Mouse (Mus musculus): ENCODE results near the gene Ick.
"Not testable (repeated sequence)": the region's sequence is repeated elsewhere in the genome, so short reads cannot be mapped to it uniquely, and the experiment has no call there.

The Ick gene

GRCm38 (mm10) chr9:78148149-78148548 lies 39.2 kb downstream of the Ick start:
- no peak for DNase-seq (ENCODE audit: low read depth, low spot score)

GRCm38 (mm10) chr9:78149770-78150169 lies 40.8 kb downstream of the Ick start:
- DNase-seq (ENCODE audit: low read depth, low spot score), result not testable (repeated sequence)

DNA sequence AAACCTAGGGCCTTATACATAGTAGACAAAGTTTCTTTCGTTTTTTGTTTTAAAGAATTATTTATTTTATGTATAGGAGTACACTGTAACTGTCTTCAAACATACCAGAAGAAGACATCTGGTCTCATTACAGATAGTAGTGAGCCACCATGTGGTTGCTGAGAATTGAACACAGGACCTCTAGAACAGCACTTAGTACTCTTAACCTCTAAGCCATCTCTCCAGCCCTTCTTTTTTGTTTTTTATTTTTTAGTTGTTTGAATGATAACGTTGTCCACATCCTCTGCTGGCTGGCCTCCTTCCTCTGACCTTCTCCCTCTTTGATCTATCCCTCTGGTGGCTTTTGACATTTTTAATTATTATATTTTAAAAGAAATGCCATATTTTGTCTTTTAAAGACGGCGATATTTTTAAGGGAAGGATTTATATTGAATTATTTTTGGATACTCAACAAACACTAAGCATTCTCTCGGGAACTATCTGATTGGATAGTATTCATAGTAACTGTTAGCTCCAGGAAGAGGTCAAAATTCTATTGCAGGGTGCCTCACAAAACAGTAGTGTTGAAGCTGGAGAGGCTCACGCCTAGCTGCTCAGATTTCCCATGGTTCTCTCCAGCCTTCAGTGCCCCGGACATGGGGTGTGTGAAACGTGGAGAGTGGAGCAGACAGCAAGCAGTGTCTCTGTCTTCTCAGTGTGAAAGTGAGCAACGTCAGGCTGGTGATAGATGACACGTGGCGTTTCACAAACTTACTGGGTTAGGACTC lies 45.4 kb downstream of the Ick start:
- DNase-seq (ENCODE audit: low read depth, low spot score), result no peak

DNA sequence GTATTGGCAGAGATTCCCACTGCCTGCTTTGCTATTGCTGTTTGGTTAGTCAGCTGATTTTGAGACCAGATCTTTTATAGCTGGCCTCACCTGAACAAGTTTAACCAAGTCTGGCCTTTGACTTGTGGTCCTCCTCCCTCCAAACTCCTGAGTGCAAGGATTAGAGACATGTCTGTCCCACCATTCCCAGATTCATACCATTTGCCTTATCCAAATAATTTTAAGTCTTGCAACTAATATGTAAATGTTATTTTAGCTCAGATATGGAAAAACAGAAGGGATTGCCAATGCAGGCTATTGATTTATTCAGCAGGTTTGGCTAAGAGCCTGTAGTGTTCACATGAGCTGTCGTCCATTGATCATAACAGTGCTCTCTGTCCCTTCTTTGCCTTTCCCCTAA lies 48.2 kb downstream of the Ick start:
- no peak for DNase-seq (ENCODE audit: low read depth, low spot score)

DNA sequence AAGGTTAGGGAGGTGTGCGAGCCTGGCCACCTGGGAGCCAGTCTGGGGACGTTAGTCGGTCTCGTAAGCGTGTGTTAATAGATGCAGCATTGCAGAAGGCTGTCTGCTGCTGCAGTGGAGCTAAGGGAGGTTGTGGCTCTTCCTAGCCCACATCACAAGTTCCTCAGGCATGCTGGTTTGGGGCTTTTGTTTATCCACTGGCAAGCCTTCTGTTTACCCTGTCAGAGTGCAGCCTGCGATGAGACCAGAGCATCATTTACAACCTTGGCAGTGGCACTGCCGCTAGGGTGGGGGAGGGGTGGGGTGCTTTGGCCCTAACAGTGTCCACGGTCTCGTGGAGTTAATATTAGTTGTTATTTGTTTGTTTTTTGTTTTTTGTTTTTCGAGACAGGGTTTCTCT lies 54.3 kb downstream of the Ick start:
- DNase-seq (ENCODE audit: low read depth, low spot score), result no peak

GRCm38 (mm10) chr9:78164741-78165140 lies 55.7 kb downstream of the Ick start:
- DNase-seq (ENCODE audit: low read depth, low spot score), result no peak

DNA sequence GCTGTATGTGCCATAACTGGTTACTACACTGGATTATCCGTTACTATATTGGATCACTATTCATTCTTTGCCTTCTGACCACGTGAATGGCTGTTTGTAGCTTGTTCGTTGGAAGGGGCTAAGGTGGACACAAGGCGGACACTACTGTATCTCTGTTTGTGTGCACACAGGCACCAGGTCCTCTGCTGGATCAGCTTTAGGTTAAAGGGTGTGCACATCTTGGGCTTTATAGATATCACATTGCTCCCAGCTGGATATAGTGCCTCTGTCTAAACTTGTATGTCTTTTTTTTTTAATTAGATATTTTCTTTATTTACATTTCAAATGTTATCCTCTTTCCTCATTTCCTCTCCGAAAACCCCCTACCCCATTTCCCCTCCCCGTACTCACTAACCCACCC lies 56.5 kb downstream of the Ick start:
- no peak for DNase-seq (ENCODE audit: low read depth, low spot score)

GRCm38 (mm10) chr9:78166694-78167452 lies 57.9 kb downstream of the Ick start:
- no peak for DNase-seq (ENCODE audit: low read depth, low spot score)

GRCm38 (mm10) chr9:78167453-78167969 lies 58.5 kb downstream of the Ick start:
- DNase-seq (ENCODE audit: low read depth, low spot score), result no peak

DNA sequence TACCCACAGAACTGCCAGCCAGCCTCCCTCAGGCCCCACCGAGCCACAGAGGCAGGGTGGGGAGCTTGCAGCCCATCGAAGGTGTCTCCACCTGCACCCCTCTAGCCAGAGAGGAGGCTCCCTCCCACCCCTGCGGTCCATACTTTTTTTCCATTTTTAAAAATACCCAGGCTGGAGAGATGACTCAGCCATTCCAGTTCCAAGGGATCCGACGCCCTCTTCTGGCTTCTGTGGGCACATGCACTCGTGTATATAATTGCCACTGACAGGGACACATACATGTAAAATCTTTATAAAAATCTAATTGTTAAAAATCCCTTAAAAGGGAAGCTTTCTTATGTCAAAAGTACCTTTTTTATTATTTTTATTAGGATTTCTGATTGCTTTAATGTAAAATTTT lies 59.9 kb downstream of the Ick start:
- DNase-seq (ENCODE audit: low read depth, low spot score), result no peak

- no peak for DNase-seq (ENCODE audit: low read depth, low spot score)
These were observed 65.0 kb downstream of the Ick start for GRCm38 (mm10) chr9:78174016-78174415.

DNA sequence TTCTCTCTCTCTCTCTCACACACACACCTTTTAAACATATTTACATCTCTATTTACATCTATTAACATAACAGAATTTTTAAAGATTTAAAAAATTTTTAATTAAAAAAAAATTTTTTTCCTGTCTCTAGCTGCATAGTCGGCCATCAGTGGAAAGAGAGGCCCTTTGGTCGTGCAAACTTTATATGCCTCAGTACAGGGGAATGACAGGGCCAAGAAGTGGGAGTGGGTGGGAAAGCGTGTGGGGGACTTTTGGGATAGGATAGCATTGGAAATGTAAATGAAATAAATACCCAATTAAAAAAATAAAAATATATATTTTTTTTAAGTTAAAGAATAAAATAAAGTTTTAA lies 65.9 kb downstream of the Ick start:
- DNase-seq (ENCODE audit: low read depth, low spot score), result not testable (repeated sequence)

DNA sequence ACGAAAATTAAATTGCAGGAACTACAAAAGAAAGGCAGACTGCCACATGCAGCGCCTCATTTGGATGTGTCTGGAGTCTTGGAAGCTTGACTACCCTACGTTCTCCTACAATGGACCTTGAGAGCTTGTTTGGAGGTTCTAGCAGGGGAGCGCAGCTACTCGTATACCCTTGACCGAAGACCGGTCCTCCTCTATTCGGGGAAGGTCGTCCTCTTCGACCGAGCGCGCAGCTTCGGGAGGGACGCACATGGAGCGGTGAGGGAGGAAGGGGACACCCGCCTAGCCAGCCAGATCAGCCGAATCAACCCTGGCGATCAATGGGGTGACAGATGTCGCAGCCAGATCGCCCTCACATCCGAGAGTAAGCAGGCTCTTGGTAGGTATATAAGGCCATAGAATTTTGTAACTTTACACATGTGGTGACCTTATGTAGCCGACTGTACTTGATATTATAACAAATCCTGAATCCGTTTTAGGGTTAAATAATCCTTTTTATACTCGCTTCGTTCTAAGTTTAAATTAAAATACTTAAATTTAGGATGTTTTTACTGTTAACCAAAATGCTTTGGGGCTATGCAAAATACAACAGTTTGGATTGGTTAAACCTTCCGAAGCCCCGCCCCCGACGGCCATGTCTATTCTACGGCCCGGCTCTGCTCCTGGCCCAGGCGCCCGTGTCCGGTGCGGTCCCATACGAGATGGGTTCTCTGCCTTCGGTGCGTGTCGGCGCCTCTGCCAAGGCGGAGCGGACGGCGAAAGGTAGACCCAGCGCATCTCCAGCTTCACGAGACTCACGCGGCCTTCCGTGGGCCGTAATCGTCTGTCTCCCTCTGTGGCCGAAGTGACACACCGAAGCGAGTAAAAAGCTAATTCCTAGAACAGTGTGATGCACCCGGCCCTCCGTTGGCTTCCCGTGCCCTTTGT lies 66.5 kb downstream of the Ick start:
- peak; percentile 93 for DNase-seq (ENCODE audit: low read depth, low spot score)

DNA sequence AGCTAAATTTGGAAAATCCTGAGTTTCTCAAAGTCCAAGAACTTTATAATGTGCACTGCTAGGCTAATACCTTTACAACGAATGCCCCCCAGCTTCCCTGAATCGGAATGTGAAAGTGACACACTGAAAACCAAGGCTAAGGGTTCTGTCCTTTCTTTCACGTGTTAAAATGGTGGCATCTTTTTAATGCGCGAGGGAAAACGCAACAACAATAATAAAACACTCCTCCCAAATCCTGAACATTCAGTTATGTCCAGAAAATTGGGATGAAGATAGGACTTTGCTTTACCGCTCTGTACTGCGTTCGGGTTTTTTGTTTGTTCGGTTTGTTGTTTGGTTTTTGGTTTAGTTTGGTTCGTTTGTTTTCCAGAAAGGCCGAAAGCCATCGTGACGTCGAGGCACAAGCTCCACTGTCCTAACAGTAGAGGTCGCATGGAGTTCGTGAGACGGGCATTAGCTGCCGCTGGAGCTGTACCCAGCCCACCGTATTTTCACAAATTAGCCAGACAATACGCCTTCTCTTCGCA lies 67.3 kb downstream of the Ick start:
- DNase-seq (ENCODE audit: low read depth, low spot score), result peak; percentile 45

- no peak for DNase-seq (ENCODE audit: low read depth, low spot score)
These were observed 67.8 kb downstream of the Ick start for GRCm38 (mm10) chr9:78176831-78177230.

DNA sequence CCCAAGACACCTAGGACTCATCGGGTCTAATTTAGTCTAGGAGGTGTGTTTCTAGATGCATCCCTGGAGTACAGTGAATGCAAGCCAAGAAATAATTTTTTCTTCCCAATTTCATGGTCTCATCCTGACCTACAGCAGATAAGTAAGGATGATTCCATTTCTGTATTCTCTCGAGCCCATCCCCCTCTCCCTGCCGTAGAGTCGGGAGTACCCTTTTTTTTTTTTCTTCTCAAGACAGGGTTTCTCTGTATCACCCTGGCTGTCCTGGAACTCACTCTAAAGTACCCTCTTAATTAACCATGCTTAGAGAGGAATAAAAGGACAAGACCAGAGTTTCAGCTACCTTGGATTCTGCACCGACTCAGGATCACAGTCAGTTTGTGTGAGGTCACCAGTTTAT lies 69.2 kb downstream of the Ick start:
- DNase-seq (ENCODE audit: low read depth, low spot score), result no peak

DNA sequence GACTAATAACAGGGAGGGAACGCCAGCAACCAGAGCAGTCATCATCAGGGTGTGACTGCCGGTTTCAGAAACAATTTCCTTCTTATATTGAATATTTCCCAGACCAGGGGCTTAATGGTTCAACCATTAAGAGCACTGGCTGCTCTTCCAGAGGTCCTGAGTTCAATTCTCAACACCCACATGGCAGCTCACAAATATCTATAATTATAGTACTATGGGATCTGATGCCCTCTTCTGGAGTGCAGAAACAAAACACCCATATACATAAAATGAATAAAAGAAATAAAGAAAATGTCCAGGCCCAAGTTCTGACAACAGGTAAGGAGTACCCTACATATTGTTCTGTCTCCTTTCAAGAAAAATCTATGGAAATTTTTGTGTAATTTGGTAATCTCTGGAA lies 70.1 kb downstream of the Ick start:
- DNase-seq (ENCODE audit: low read depth, low spot score), result no peak

DNA sequence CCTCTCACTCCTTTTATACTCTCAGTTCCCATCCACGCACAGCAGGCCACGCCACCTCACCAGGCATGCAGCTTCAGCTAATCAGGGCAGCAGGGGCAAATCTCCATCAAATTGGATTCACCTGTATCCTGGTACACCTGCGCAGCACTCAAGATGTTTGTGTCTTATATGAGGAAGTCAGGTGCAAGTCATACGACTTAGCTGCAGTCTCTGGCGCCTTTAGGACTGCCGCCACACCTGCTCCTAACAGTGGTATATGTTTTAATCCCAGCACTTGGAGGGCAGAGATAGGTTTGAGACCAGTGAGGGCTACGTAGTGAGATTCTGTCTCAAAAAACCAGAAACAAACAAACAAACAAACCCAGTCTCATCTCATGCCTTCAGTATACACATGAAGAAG lies 73.5 kb downstream of the Ick start, which contains the start of gene Gsta4:
Gene Gsta4 (plus strand): TSS at position 301 of the 400 bp plus-strand sequence.
- DNase-seq (ENCODE audit: low read depth, low spot score), result not testable (repeated sequence)

GRCm38 (mm10) chr9:78185686-78186085 lies 76.7 kb downstream of the Ick start:
- DNase-seq (ENCODE audit: low read depth, low spot score), result no peak

DNA sequence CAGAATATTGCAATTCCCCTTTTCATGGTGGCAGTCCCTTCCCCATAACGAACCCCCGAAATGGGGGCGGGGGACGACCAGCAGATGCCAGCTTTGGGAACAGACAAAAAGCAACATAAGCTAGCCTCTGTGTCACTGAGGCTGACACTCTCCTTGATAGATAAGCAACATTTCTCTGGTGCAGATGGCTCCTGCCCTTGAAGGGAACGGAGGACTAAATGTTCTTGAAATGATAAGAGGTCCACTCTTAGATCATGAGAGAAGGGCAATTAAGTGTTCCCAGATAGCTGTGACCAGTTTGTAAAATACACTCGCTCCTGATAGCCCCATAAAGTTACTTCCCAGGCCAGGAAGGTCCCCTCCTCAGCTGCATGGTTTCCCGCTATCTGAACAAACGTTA lies 79.9 kb downstream of the Ick start:
- DNase-seq (ENCODE audit: low read depth, low spot score), result no peak

Data from retina, adult 2 months (tissue).